Mouse (Mus musculus): ENCODE measurements around the gene Gtf2a2. TPM values are rescaled to one million over a fixed set of nuclear protein-coding genes. Genes with fewer than 3 reads are reported as not detected.

The Gtf2a2 gene
- total RNA-seq (2014; rRNA removed; ENCODE audit: low replicate concordance) (103 and 105 TPM in 2 replicates), polyA plus RNA-seq (2015; fragmentation: Nextera tagmentation; extraction: Ambion mirVana) (195 and 203 TPM in 2 replicates)

DNA sequence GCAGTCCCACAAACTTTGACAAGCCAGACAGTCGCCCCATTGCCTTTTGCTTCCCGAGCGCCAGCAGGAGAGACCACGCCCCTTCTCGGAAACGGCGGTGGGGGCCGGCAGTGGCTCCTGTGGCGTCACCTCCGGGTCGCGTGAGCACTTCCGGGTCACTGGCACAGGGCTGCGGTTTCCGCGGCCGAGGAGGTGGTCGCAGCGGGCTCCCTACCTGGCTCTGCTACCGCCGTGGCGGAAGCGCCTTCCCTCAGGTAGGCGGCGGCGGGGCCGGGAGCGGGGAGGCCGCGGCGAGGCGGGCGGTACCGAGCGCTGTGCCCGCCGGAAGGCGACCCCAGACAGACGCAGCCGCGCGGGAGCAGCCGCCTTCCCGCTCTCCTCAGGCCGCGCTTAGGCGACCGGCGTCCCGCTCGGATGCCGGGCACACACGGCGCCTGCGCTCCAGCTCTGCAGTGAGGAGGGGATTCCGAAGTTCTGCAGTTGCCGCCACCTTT is at the start of gene Gtf2a2:
TSS of gene Gtf2a2 (plus strand) at position 143 of the 494 bp plus-strand sequence.
- Histone ChIP-seq H3K4me3 (ENCODE audit: low read depth, low read length) (peak within 1 kb of the TSS; percentile 97), H3K4me2 (ENCODE audit: low read depth, low read length) (peak within 1 kb of the TSS; percentile 70), H3K9me3 (replicated peaks; ENCODE audit: control insufficient read depth, low read length) (no peaks in the 10 kb centered on the region), H3K9ac (replicated peaks; ENCODE audit: low read depth, low read length) (peak within 1 kb of the TSS; percentile 92), H3K4me1 (ENCODE audit: control insufficient read depth, insufficient read depth) (peaks cover 11% of the 10 kb centered on the region), H3K36me3 (replicated peaks; ENCODE audit: control insufficient read depth, insufficient read depth, low read length) (peaks cover 37% of the 10 kb centered on the region), H3K27me3 (ENCODE audit: control insufficient read depth, insufficient read depth, low read length) (no peaks in the 10 kb centered on the region), H3K27ac (ENCODE audit: low read depth) (peak within 1 kb of the TSS; percentile 88)
- ATAC-seq (ENCODE audit: insufficient read depth, low read depth): peak; percentile 97
- DNase-seq (ENCODE audit: low spot score): peak; percentile 87
- WGBS: under 1% methylated on average over 44 of the region's 57 CpGs
- TF ChIP-seq CTCF (IDR thresholded peaks at IDR 0.05; ENCODE audit: low read depth) (no peak), EP300 (IDR thresholded peaks at IDR 0.05; ENCODE audit: low read depth) (peak; percentile 74; the same call in 1 of the 2 replicates)

DNA sequence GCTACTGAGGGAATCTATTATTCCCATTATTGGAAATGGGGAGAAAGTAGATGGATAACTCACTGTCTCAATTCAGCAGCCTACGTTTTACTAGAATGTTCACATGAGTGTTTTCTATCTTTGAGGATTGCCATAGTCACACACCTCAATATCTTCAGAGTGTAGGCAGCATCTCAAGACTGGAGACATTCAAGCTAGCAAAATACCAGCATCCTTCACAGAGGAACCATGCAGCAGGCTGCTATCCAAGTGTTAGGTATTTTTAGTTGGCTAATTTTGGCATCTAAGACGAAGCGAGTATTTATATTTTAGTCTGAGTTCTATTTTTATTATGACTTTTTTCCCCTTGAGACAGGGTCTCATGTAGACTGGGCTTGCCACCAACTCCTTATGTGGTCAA is 48.0 kb upstream of the Gtf2a2 start:
- Histone ChIP-seq H3K9me3 (replicated peaks; ENCODE audit: control insufficient read depth, low read length) (no peaks in the 10 kb centered on the region), H3K27ac (ENCODE audit: low read depth) (0 out of 2 replicates have a peak overlapping the region, but pooled peaks have one; percentile 25), H3K4me3 (ENCODE audit: low read depth, low read length) (no peak overlapping the region), H3K27me3 (ENCODE audit: control insufficient read depth, insufficient read depth, low read length) (no peaks in the 10 kb centered on the region), H3K9ac (replicated peaks; ENCODE audit: low read depth, low read length) (no peak overlapping the region), H3K4me1 (ENCODE audit: control insufficient read depth, insufficient read depth) (peaks cover 20% of the 10 kb centered on the region), H3K36me3 (replicated peaks; ENCODE audit: control insufficient read depth, insufficient read depth, low read length) (no peaks in the 10 kb centered on the region), H3K4me2 (ENCODE audit: low read depth, low read length) (no peak overlapping the region)
- ATAC-seq (ENCODE audit: insufficient read depth, low read depth) (no peak), DNase-seq (ENCODE audit: low spot score) (peak; percentile 21)
- TF ChIP-seq CTCF (IDR thresholded peaks at IDR 0.05; ENCODE audit: low read depth) (no peak), EP300 (IDR thresholded peaks at IDR 0.05; ENCODE audit: low read depth) (no peak)
- WGBS: 31% methylated on average over 3 of the region's 3 CpGs

DNA sequence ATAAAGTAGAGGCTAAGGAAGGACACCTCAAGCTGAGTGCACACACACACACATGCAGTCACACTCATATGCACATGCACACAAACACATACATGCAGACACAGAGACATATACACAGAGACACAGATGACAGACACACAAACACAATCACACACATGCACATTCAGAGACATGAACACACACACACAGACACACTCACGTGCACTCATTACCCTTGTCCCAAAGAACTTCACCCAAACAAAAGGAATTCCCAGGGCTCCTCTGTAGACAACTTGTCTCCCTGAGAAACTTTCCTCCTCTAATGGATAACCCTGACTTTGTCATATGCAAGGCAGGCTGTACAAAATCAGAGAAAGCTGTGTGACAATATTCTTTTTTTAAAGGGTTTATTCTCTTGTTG is 26.8 kb upstream of the Gtf2a2 start:
- Histone ChIP-seq H3K9ac (replicated peaks; ENCODE audit: low read depth, low read length) (no peak overlapping the region), H3K36me3 (replicated peaks; ENCODE audit: control insufficient read depth, insufficient read depth, low read length) (no peaks in the 10 kb centered on the region), H3K4me3 (ENCODE audit: low read depth, low read length) (no peak overlapping the region), H3K4me1 (ENCODE audit: control insufficient read depth, insufficient read depth) (peaks cover 6% of the 10 kb centered on the region), H3K27me3 (ENCODE audit: control insufficient read depth, insufficient read depth, low read length) (no peaks in the 10 kb centered on the region), H3K4me2 (ENCODE audit: low read depth, low read length) (no peak overlapping the region), H3K27ac (ENCODE audit: low read depth) (no peak overlapping the region), H3K9me3 (replicated peaks; ENCODE audit: control insufficient read depth, low read length) (no peaks in the 10 kb centered on the region)
- 58% methylated on average over 1 of the region's 1 CpGs for WGBS
- no peak for TF ChIP-seq CTCF (IDR thresholded peaks at IDR 0.05; ENCODE audit: low read depth)
- TF ChIP-seq EP300 (IDR thresholded peaks at IDR 0.05; ENCODE audit: low read depth): no peak
- no peak for ATAC-seq (ENCODE audit: insufficient read depth, low read depth)
- no peak for DNase-seq (ENCODE audit: low spot score)

DNA sequence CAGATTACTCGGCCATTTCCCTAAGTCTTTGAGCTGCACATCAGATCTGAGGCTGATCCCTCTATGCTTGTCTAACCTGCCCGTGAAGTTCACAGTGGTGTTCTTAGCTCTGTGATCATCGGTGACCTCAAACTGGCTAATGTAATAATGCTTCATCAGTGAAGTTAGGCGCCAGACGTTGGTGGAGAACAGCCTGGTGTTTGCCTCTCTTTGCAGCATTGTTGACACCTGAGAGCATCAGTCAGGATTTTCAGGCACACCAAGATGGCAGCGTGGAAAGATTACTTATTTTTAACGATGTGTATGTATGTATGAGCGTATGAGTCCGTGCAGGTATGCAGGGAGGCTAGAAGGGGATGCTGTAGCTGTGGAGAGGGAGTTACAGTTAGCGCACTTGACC is 26.3 kb upstream of the Gtf2a2 start:
- WGBS: 73% methylated on average over 10 of the region's 10 CpGs
- no peak for DNase-seq (ENCODE audit: low spot score)
- Histone ChIP-seq H3K4me2 (ENCODE audit: low read depth, low read length) (no peak overlapping the region), H3K27ac (ENCODE audit: low read depth) (no peak overlapping the region), H3K36me3 (replicated peaks; ENCODE audit: control insufficient read depth, insufficient read depth, low read length) (no peaks in the 10 kb centered on the region), H3K9ac (replicated peaks; ENCODE audit: low read depth, low read length) (no peak overlapping the region), H3K27me3 (ENCODE audit: control insufficient read depth, insufficient read depth, low read length) (no peaks in the 10 kb centered on the region), H3K9me3 (replicated peaks; ENCODE audit: control insufficient read depth, low read length) (no peaks in the 10 kb centered on the region), H3K4me3 (ENCODE audit: low read depth, low read length) (no peak overlapping the region), H3K4me1 (ENCODE audit: control insufficient read depth, insufficient read depth) (peaks cover 11% of the 10 kb centered on the region)
- ATAC-seq (ENCODE audit: insufficient read depth, low read depth): no peak
- TF ChIP-seq EP300 (IDR thresholded peaks at IDR 0.05; ENCODE audit: low read depth): no peak
- no peak for TF ChIP-seq CTCF (IDR thresholded peaks at IDR 0.05; ENCODE audit: low read depth)

DNA sequence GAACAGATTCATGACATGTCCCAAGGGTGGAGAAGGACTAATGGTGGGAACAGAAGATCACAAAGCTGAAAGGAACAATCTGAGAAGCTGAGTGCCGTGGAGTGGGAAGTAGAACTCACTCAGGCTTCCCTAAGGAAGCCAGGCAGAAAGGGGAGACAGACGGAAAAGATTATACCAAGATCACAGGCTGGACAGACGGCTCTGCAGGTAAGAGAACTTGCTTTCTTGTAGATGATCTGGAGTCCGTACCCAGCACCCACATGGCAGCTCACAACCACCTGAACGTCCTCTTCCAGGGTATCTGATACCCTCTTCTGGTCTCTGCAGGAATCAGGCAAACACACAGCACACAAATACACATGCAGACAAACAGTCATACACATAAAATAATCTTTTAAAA is 25.8 kb upstream of the Gtf2a2 start:
- no peak for TF ChIP-seq CTCF (IDR thresholded peaks at IDR 0.05; ENCODE audit: low read depth)
- TF ChIP-seq EP300 (IDR thresholded peaks at IDR 0.05; ENCODE audit: low read depth): no peak
- H3K4me3 ChIP-seq (ENCODE audit: low read depth, low read length): no peak overlapping the region
- no peaks in the 10 kb centered on the region for H3K27me3 ChIP-seq (ENCODE audit: control insufficient read depth, insufficient read depth, low read length)
- ATAC-seq (ENCODE audit: insufficient read depth, low read depth) (no peak), DNase-seq (ENCODE audit: low spot score) (no peak)
- WGBS: 76% methylated on average over 5 of the region's 5 CpGs
- no peaks in the 10 kb centered on the region for H3K36me3 ChIP-seq (replicated peaks; ENCODE audit: control insufficient read depth, insufficient read depth, low read length)
- no peak overlapping the region for H3K4me2 ChIP-seq (ENCODE audit: low read depth, low read length)
- peaks cover 11% of the 10 kb centered on the region for H3K4me1 ChIP-seq (ENCODE audit: control insufficient read depth, insufficient read depth)
- H3K27ac ChIP-seq (ENCODE audit: low read depth): no peak overlapping the region
- H3K9ac ChIP-seq (replicated peaks; ENCODE audit: low read depth, low read length): no peak overlapping the region
- no peaks in the 10 kb centered on the region for H3K9me3 ChIP-seq (replicated peaks; ENCODE audit: control insufficient read depth, low read length)

DNA sequence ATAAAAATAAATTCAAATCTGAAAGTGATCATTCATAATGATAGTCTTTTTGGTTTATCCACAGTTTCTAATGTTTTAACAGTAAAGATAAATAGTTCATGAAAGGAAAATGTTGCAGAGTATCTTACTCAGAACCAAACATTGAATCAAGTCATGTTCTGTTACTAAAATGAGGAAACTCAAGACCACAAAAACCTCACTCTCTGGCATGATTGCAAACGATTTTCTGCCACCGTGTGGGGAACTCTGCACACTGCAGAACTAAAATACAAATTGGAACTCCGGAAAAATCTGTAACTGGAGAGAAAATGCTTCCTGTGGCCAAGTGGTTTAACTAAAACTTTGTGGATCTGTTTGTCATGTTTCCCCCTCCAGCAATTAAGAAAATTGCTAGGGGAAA is 24.8 kb upstream of the Gtf2a2 start:
- Histone ChIP-seq H3K36me3 (replicated peaks; ENCODE audit: control insufficient read depth, insufficient read depth, low read length) (no peaks in the 10 kb centered on the region), H3K27ac (ENCODE audit: low read depth) (no peak overlapping the region), H3K27me3 (ENCODE audit: control insufficient read depth, insufficient read depth, low read length) (no peaks in the 10 kb centered on the region), H3K9me3 (replicated peaks; ENCODE audit: control insufficient read depth, low read length) (no peaks in the 10 kb centered on the region), H3K4me2 (ENCODE audit: low read depth, low read length) (no peak overlapping the region), H3K4me3 (ENCODE audit: low read depth, low read length) (no peak overlapping the region), H3K4me1 (ENCODE audit: control insufficient read depth, insufficient read depth) (peaks cover 21% of the 10 kb centered on the region), H3K9ac (replicated peaks; ENCODE audit: low read depth, low read length) (no peak overlapping the region)
- 0% methylated on average over 3 of the region's 3 CpGs for WGBS
- ATAC-seq (ENCODE audit: insufficient read depth, low read depth): no peak
- peak; percentile 55 for DNase-seq (ENCODE audit: low spot score)
- TF ChIP-seq CTCF (IDR thresholded peaks at IDR 0.05; ENCODE audit: low read depth) (peak; percentile 73), EP300 (IDR thresholded peaks at IDR 0.05; ENCODE audit: low read depth) (no peak)

Measured in heart, postnatal 0 days (tissue).